ENCODE assay signal across 9 mouse cellular contexts in genomic region chr17:33897114-33897794, GRCm38 (mm10). TPM values are rescaled to one million over a fixed set of nuclear protein-coding genes. Genes with fewer than 3 reads are reported as not detected.
DNase-seq lines count a peak whose midpoint lies in the region; ATAC-seq and TF ChIP-seq lines count a peak whose summit lies in the region.
"Had no signal": no experiment of that assay in that cellular context is flagged by ENCODE, and none has a peak within 500 bp of the region (broad histone marks: within the 10 kb centered on the region; RNA-seq: fewer than 3 reads in every experiment).

No protein-coding gene starts in this region.

- no peaks in the 10 kb centered on the region for H3K4me1 ChIP-seq in hindbrain, embryonic 10.5 days (replicated peaks)
- no peaks in the 10 kb centered on the region for H3K4me1 ChIP-seq in hindbrain, embryonic 13.5 days (replicated peaks)
- H3K4me1 ChIP-seq in limb, embryonic 14.5 days (ENCODE audit: control insufficient read depth, insufficient read depth, low read length), result no peaks in the 10 kb centered on the region
- H3K4me1 ChIP-seq: embryonic facial prominence, embryonic 15.5 days had no signal

- no peaks in the 10 kb centered on the region for H3K36me3 ChIP-seq in hindbrain, embryonic 10.5 days
- no peaks in the 10 kb centered on the region for H3K36me3 ChIP-seq in hindbrain, embryonic 13.5 days
- no peaks in the 10 kb centered on the region for H3K36me3 ChIP-seq in limb, embryonic 14.5 days (ENCODE audit: control insufficient read depth, insufficient read depth, low read length)
- H3K36me3 ChIP-seq: embryonic facial prominence, embryonic 15.5 days had no signal

- H3K4me3 ChIP-seq in hindbrain, embryonic 10.5 days, result no peak overlapping the region
- H3K4me3 ChIP-seq in hindbrain, embryonic 13.5 days, result no peak overlapping the region
- no peak overlapping the region for H3K4me3 ChIP-seq in limb, embryonic 14.5 days (replicated peaks; ENCODE audit: low read length)
- H3K4me3 ChIP-seq: embryonic facial prominence, embryonic 15.5 days had no signal

- no peaks in the 10 kb centered on the region for H3K27me3 ChIP-seq in hindbrain, embryonic 10.5 days (ENCODE audit: insufficient read depth, poor library complexity, severe bottlenecking)
- 0 out of 2 replicates have a peak, but pooled peaks cover 2% of the 10 kb centered on the region for H3K27me3 ChIP-seq in hindbrain, embryonic 13.5 days
- no peaks in the 10 kb centered on the region for H3K27me3 ChIP-seq in limb, embryonic 14.5 days (ENCODE audit: control insufficient read depth, insufficient read depth, low read length)
- H3K27me3 ChIP-seq: embryonic facial prominence, embryonic 15.5 days had no signal

- WGBS in hindbrain, embryonic 10.5 days, result 41% methylated on average over 6 of the region's 6 CpGs
- 47% methylated on average over 6 of the region's 6 CpGs for WGBS in hindbrain, embryonic 13.5 days
- 45% methylated on average over 6 of the region's 6 CpGs for WGBS in limb, embryonic 14.5 days

- no peak for TF ChIP-seq POLR2A in limb, embryonic 14.5 days (IDR thresholded peaks at IDR 0.05; ENCODE audit: borderline replicate concordance, extremely low read depth, insufficient read depth, insufficient read length)

- no peak for ATAC-seq in hindbrain, embryonic 13.5 days (ENCODE audit: low FRiP score)
- peak; percentile 58 for ATAC-seq in CD4-positive, CD25-positive, alpha-beta regulatory T cell, adult 4 months
- ATAC-seq in limb, embryonic 14.5 days (ENCODE audit: low FRiP score, low read depth), result no peak

- DNase-seq in hindbrain, embryonic 10.5 days (ENCODE audit: low spot score), result peak; percentile 47
- peak; percentile 75 for DNase-seq in c-Kit-negative CD71-positive TER-119-positive erythroid progenitor cells, embryonic 14.5 days (ENCODE audit: low read depth, low spot score)
- peak; percentile 58 for DNase-seq in limb, embryonic 14.5 days (ENCODE audit: low spot score)
- peak; percentile 68 for DNase-seq in testis, postnatal 10 days (ENCODE audit: low spot score)
- DNase-seq in spleen, adult 12 weeks (ENCODE audit: low spot score), result no peak
- no peak for DNase-seq in left cerebral cortex, postnatal 14 days (ENCODE audit: low spot score in 2 of 2)

- H3K4me2 ChIP-seq in hindbrain, embryonic 13.5 days, result no peak overlapping the region
- H3K4me2 ChIP-seq in limb, embryonic 14.5 days (replicated peaks; ENCODE audit: low read depth, low read length, severe bottlenecking), result no peak overlapping the region
- H3K4me2 ChIP-seq: embryonic facial prominence, embryonic 15.5 days had no signal

- H3K27ac ChIP-seq in hindbrain, embryonic 10.5 days, result no peak overlapping the region
- H3K27ac ChIP-seq in hindbrain, embryonic 13.5 days, result no peak overlapping the region
- no peak overlapping the region for H3K27ac ChIP-seq in limb, embryonic 14.5 days (replicated peaks; ENCODE audit: low read depth, low read length)
- H3K27ac ChIP-seq: embryonic facial prominence, embryonic 15.5 days had no signal

- no peaks in the 10 kb centered on the region for H3K9me3 ChIP-seq in hindbrain, embryonic 10.5 days
- H3K9me3 ChIP-seq in hindbrain, embryonic 13.5 days, result no peaks in the 10 kb centered on the region
- H3K9me3 ChIP-seq in limb, embryonic 14.5 days (ENCODE audit: control insufficient read depth, low read length), result no peaks in the 10 kb centered on the region
- H3K9me3 ChIP-seq: embryonic facial prominence, embryonic 15.5 days had no signal

- intact Hi-C loops in left cerebral cortex, postnatal 14 days (cut with DNase I), result no loop called here

- H3K9ac ChIP-seq in hindbrain, embryonic 13.5 days, result no peak overlapping the region
- no peak overlapping the region for H3K9ac ChIP-seq in limb, embryonic 14.5 days (ENCODE audit: low read depth, low read length, severe bottlenecking)
- H3K9ac ChIP-seq: embryonic facial prominence, embryonic 15.5 days had no signal

RNA-seq across cellular contexts. Expression of gene Kifc1, which starts 6.8 kb away (rescaled TPM):
- 6.3 and 7.1 TPM in 2 replicates for polyA plus RNA-seq in hindbrain, embryonic 10.5 days (2016; fragmentation: Nextera tagmentation; extraction: Ambion mirVana)
- 1.8 and 2.1 TPM in 2 replicates for polyA plus RNA-seq in hindbrain, embryonic 13.5 days (2015; fragmentation: Nextera tagmentation; extraction: Ambion mirVana)
- 1 to 10 TPM; 1.3 to 4.7 TPM for polyA plus RNA-seq in CD4-positive, CD25-positive, alpha-beta regulatory T cell, adult 4 months (2017; shearing (Covaris generic))
- 58.8 and 60.6 TPM in 2 replicates for polyA plus RNA-seq in limb, embryonic 14.5 days (2012; rRNA removed)
- 6.2 and 6.7 TPM in 2 replicates for polyA plus RNA-seq in limb, embryonic 14.5 days (2014; fragmentation: Nextera tagmentation; extraction: Ambion mirVana)
- total RNA-seq in left cerebral cortex, postnatal 14 days (2021), result 1 to 10 TPM; 3.1 to 3.7 TPM

RNA-seq across cellular contexts. Expression of gene Platr17, which starts 7.7 kb away (rescaled TPM):
- polyA plus RNA-seq in hindbrain, embryonic 10.5 days (2016; fragmentation: Nextera tagmentation; extraction: Ambion mirVana), result 0.34 and 0.41 TPM in 2 replicates
- polyA plus RNA-seq in hindbrain, embryonic 13.5 days (2015; fragmentation: Nextera tagmentation; extraction: Ambion mirVana), result 0.41 and 0.49 TPM in 2 replicates
- 1 to 10 TPM; 2.0 to 3.1 TPM for polyA plus RNA-seq in CD4-positive, CD25-positive, alpha-beta regulatory T cell, adult 4 months (2017; shearing (Covaris generic))
- polyA plus RNA-seq in limb, embryonic 14.5 days (2012; rRNA removed), result 0.34 and 0.49 TPM in 2 replicates
- 0.32 and 0.40 TPM in 2 replicates for polyA plus RNA-seq in limb, embryonic 14.5 days (2014; fragmentation: Nextera tagmentation; extraction: Ambion mirVana)
- total RNA-seq in left cerebral cortex, postnatal 14 days (2021), result not detected

RNA-seq across cellular contexts. Expression of gene Daxx, which starts 12.0 kb away (rescaled TPM):
- 73.1 and 82.8 TPM in 2 replicates for polyA plus RNA-seq in hindbrain, embryonic 10.5 days (2016; fragmentation: Nextera tagmentation; extraction: Ambion mirVana)
- polyA plus RNA-seq in hindbrain, embryonic 13.5 days (2015; fragmentation: Nextera tagmentation; extraction: Ambion mirVana), result 48.1 and 54.6 TPM in 2 replicates
- 100 to 1,000 TPM; 117 to 200 TPM for polyA plus RNA-seq in CD4-positive, CD25-positive, alpha-beta regulatory T cell, adult 4 months (2017; shearing (Covaris generic))
- 46.1 and 53.6 TPM in 2 replicates for polyA plus RNA-seq in limb, embryonic 14.5 days (2012; rRNA removed)
- polyA plus RNA-seq in limb, embryonic 14.5 days (2014; fragmentation: Nextera tagmentation; extraction: Ambion mirVana), result 40.5 and 44.1 TPM in 2 replicates
- 10 to 100 TPM; 25.4 to 29.3 TPM for total RNA-seq in left cerebral cortex, postnatal 14 days (2021)

RNA-seq across cellular contexts. Expression of gene Tapbp, which starts 18.4 kb away (rescaled TPM):
- 14.5 and 17.2 TPM in 2 replicates for polyA plus RNA-seq in hindbrain, embryonic 10.5 days (2016; fragmentation: Nextera tagmentation; extraction: Ambion mirVana)
- 26.8 and 29.2 TPM in 2 replicates for polyA plus RNA-seq in hindbrain, embryonic 13.5 days (2015; fragmentation: Nextera tagmentation; extraction: Ambion mirVana)
- polyA plus RNA-seq in CD4-positive, CD25-positive, alpha-beta regulatory T cell, adult 4 months (2017; shearing (Covaris generic)), result 100 to 1,000 TPM; 348 to 555 TPM
- polyA plus RNA-seq in limb, embryonic 14.5 days (2012; rRNA removed), result 18.7 and 23.8 TPM in 2 replicates
- 28.9 and 30.5 TPM in 2 replicates for polyA plus RNA-seq in limb, embryonic 14.5 days (2014; fragmentation: Nextera tagmentation; extraction: Ambion mirVana)
- total RNA-seq in left cerebral cortex, postnatal 14 days (2021), result 10 to 100 TPM; 23.3 to 35.7 TPM

RNA-seq across cellular contexts. Expression of gene Zbtb22, which starts 18.4 kb away (rescaled TPM):
- polyA plus RNA-seq in hindbrain, embryonic 10.5 days (2016; fragmentation: Nextera tagmentation; extraction: Ambion mirVana), result 23.0 and 24.0 TPM in 2 replicates
- polyA plus RNA-seq in hindbrain, embryonic 13.5 days (2015; fragmentation: Nextera tagmentation; extraction: Ambion mirVana), result 16.8 and 18.7 TPM in 2 replicates
- polyA plus RNA-seq in CD4-positive, CD25-positive, alpha-beta regulatory T cell, adult 4 months (2017; shearing (Covaris generic)), result 1 to 10 TPM; 3.6 to 3.8 TPM
- 27.9 and 34.0 TPM in 2 replicates for polyA plus RNA-seq in limb, embryonic 14.5 days (2012; rRNA removed)
- 10.1 and 10.8 TPM in 2 replicates for polyA plus RNA-seq in limb, embryonic 14.5 days (2014; fragmentation: Nextera tagmentation; extraction: Ambion mirVana)
- total RNA-seq in left cerebral cortex, postnatal 14 days (2021), result 10 to 100 TPM; 29.7 to 35.2 TPM

Comparison
In these comparisons a context has a peak if more than half of its experiments do, and no peak if none do; other contexts are left out.
1. DNase-seq: peak in hindbrain, embryonic 10.5 days (single experiment), c-Kit-negative CD71-positive TER-119-positive erythroid progenitor cells, embryonic 14.5 days (single experiment), limb, embryonic 14.5 days (single experiment) and testis, postnatal 10 days (single experiment); none in spleen, adult 12 weeks (single experiment) and left cerebral cortex, postnatal 14 days (0 of 2).